Mouse (Mus musculus) CH12.LX (cell line): ENCODE data around the gene Mpo. TPM values are rescaled to one million over a fixed set of nuclear protein-coding genes. Genes with fewer than 3 reads are reported as not detected.
A peak's percentile ranks its signal among the peaks of the same experiment; 100 is the strongest.

Experiments
- DNase-seq: peaks from one replicate; pipeline ENCODE4 v3.0.0-alpha.2; 2013; ENCODE audit errors: extremely low read depth
- H3K27ac ChIP-seq: 2 replicates; pipeline ENCODE4 v1.5.1; 2012; ENCODE audit warnings: low read depth, mild to moderate bottlenecking, control low read depth, moderate library complexity; ENCODE audit not compliant: insufficient read depth
- H3K27me3 ChIP-seq: replicated peaks from 2 replicates; pipeline ENCODE3; 2012; ENCODE audit warnings: inconsistent platforms
- H3K36me3 ChIP-seq, 2 experiments: replicated peaks in 1 of 2; 2 replicates each; pipeline versions ENCODE3 to v1.6.1; 2012; ENCODE audit warnings: inconsistent platforms in 1 of 2, low read length in 1 of 2, mild to moderate bottlenecking in 1 of 2, mixed read lengths in 1 of 2, moderate library complexity in 1 of 2; ENCODE audit not compliant: control insufficient read depth in 1 of 2, insufficient read depth in 1 of 2
- H3K4me1 ChIP-seq, 2 experiments: 2 replicates each; pipeline ENCODE4 v1.6.1; 2012; ENCODE audit warnings: inconsistent platforms in 1 of 2, moderate library complexity in 1 of 2; ENCODE audit not compliant: insufficient read depth in 2 of 2, control insufficient read depth in 1 of 2
- H3K4me2 ChIP-seq: 2 replicates; pipeline ENCODE4 v1.6.1; 2012; ENCODE audit warnings: low read depth, mild to moderate bottlenecking, control low read depth; ENCODE audit not compliant: poor library complexity, insufficient read depth, severe bottlenecking
- H3K4me3 ChIP-seq, 3 experiments: fragments of 150-350 bp in 1 of 3; sonication (generic) in 1 of 3; replicated peaks in 1 of 3; 2 replicates each; pipeline versions ENCODE3 to v1.5.1; 2011 to 2012; ENCODE audit warnings: low read depth in 2 of 3, low read length in 2 of 3, mild to moderate bottlenecking in 2 of 3, moderate library complexity in 2 of 3, control low read depth in 1 of 3, improper control_type of control experiment in 1 of 3, inconsistent platforms in 1 of 3, mixed read lengths in 1 of 3; ENCODE audit not compliant: poor library complexity in 1 of 3
- H3K79me2 ChIP-seq: replicated peaks from 2 replicates; pipeline ENCODE4 v1.6.1; 2012; ENCODE audit warnings: mild to moderate bottlenecking, moderate library complexity; ENCODE audit not compliant: control insufficient read depth, poor library complexity, insufficient read depth, severe bottlenecking; ENCODE audit errors: extremely low read depth
- H3K9ac ChIP-seq: 2 replicates; pipeline ENCODE4 v1.6.1; 2012; ENCODE audit warnings: low read depth, mild to moderate bottlenecking, control low read depth, moderate library complexity; ENCODE audit not compliant: insufficient read depth
- H3K9me3 ChIP-seq: replicated peaks from 2 replicates; pipeline ENCODE3; 2012; ENCODE audit warnings: low read length, inconsistent platforms, mixed read lengths
- BHLHE40 ChIP-seq: IDR thresholded peaks from 2 replicates; pipeline ENCODE4 v1.6.1; 2011; ENCODE audit warnings: mild to moderate bottlenecking, low read depth, low read length, improper control_type of control experiment
- CHD1 ChIP-seq: IDR thresholded peaks from 2 replicates; pipeline ENCODE4 v1.6.1; 2012; ENCODE audit warnings: low read depth, low read length, improper control_type of control experiment, inconsistent platforms
- CHD2 ChIP-seq: IDR thresholded peaks from 2 replicates; pipeline ENCODE4 v1.6.1; 2011; ENCODE audit warnings: low read length, improper control_type of control experiment
- CTCF ChIP-seq, 2 experiments: IDR thresholded peaks in 1 of 2; conservative IDR thresholded peaks in 1 of 2; 2 replicates each; pipeline ENCODE4 v1.5.1; 2011 to 2012; ENCODE audit warnings: low read depth in 2 of 2, low read length in 2 of 2, improper control_type of control experiment in 1 of 2, inconsistent platforms in 1 of 2, mild to moderate bottlenecking in 1 of 2, moderate library complexity in 1 of 2
- E2F4 ChIP-seq: IDR thresholded peaks from 2 replicates; pipeline ENCODE4 v1.6.1; 2011; ENCODE audit warnings: low read depth, low read length, improper control_type of control experiment; ENCODE audit not compliant: insufficient replicate concordance
- ELF1 ChIP-seq: IDR thresholded peaks from 2 replicates; pipeline ENCODE4 v1.6.1; 2014; ENCODE audit warnings: low read depth, mild to moderate bottlenecking, inconsistent platforms, low read length, improper control_type of control experiment
- EP300 ChIP-seq: IDR thresholded peaks from 2 replicates; pipeline ENCODE4 v1.6.1; 2011; ENCODE audit warnings: low read length, improper control_type of control experiment
- ETS1 ChIP-seq: conservative IDR thresholded peaks from 2 replicates; pipeline ENCODE4 v1.6.1; 2012; ENCODE audit warnings: low read depth, mild to moderate bottlenecking, inconsistent platforms, low read length, improper control_type of control experiment, moderate library complexity
- GABPA ChIP-seq: IDR thresholded peaks from 2 replicates; pipeline ENCODE4 v1.6.1; 2012; ENCODE audit warnings: low read depth, low read length, improper control_type of control experiment, inconsistent platforms; ENCODE audit not compliant: insufficient replicate concordance
- HCFC1 ChIP-seq: IDR thresholded peaks from 2 replicates; pipeline ENCODE4 v1.6.1; 2012; ENCODE audit warnings: low read depth, mild to moderate bottlenecking, inconsistent platforms, low read length, improper control_type of control experiment
- IRF4 ChIP-seq: IDR thresholded peaks from 2 replicates; pipeline ENCODE4 v1.6.1; 2014; ENCODE audit warnings: low read depth, mild to moderate bottlenecking, inconsistent platforms, low read length, improper control_type of control experiment
- JUN ChIP-seq: IDR thresholded peaks from 2 replicates; pipeline ENCODE4 v1.6.1; 2011; ENCODE audit warnings: low read depth, mild to moderate bottlenecking, low read length, improper control_type of control experiment, moderate library complexity; ENCODE audit not compliant: insufficient read depth
- JUND ChIP-seq: conservative IDR thresholded peaks from 2 replicates; pipeline ENCODE4 v1.6.1; 2011; ENCODE audit warnings: low read depth, low read length, improper control_type of control experiment
- KAT2A ChIP-seq: IDR thresholded peaks from 2 replicates; pipeline ENCODE4 v1.6.1; 2012; ENCODE audit warnings: low read length, improper control_type of control experiment, inconsistent platforms; ENCODE audit not compliant: insufficient replicate concordance
- MAFK ChIP-seq: IDR thresholded peaks from 2 replicates; pipeline ENCODE4 v1.6.1; 2011; ENCODE audit warnings: low read length, improper control_type of control experiment; ENCODE audit not compliant: insufficient replicate concordance
- MAX ChIP-seq: IDR thresholded peaks from 2 replicates; pipeline ENCODE4 v1.6.1; 2011; ENCODE audit warnings: low read length, improper control_type of control experiment
- MAZ ChIP-seq: IDR thresholded peaks from 2 replicates; pipeline ENCODE4 v1.6.1; 2012; ENCODE audit warnings: low read depth, mild to moderate bottlenecking, inconsistent platforms, low read length, improper control_type of control experiment, moderate library complexity
- MEF2A ChIP-seq: IDR thresholded peaks from 2 replicates; pipeline ENCODE4 v1.6.1; 2014; ENCODE audit warnings: low read depth, mild to moderate bottlenecking, inconsistent platforms, low read length, improper control_type of control experiment, borderline replicate concordance
- MXI1 ChIP-seq: IDR thresholded peaks from 2 replicates; pipeline ENCODE4 v1.6.1; 2011; ENCODE audit warnings: mild to moderate bottlenecking, low read depth, low read length, improper control_type of control experiment
- MYC ChIP-seq: IDR thresholded peaks from 2 replicates; pipeline ENCODE4 v1.6.1; 2011; ENCODE audit warnings: low read depth, mild to moderate bottlenecking, improper control_type of control experiment, low read length
- NELFE ChIP-seq: IDR thresholded peaks from 2 replicates; pipeline ENCODE4 v1.6.1; 2011; ENCODE audit warnings: low read depth, low read length, improper control_type of control experiment
- NRF1 ChIP-seq: IDR thresholded peaks from 2 replicates; pipeline ENCODE4 v1.6.1; 2014; ENCODE audit warnings: low read depth, mild to moderate bottlenecking, inconsistent platforms, low read length, improper control_type of control experiment, moderate library complexity
- PAX5 ChIP-seq: IDR thresholded peaks from 2 replicates; pipeline ENCODE4 v1.6.1; 2012; ENCODE audit warnings: low read length, inconsistent platforms, mixed read lengths
- POLR2A ChIP-seq: IDR thresholded peaks from 2 replicates; pipeline ENCODE4 v1.6.1; 2011; ENCODE audit warnings: low read depth, mild to moderate bottlenecking, improper control_type of control experiment, low read length
- POLR2AphosphoS2 ChIP-seq: IDR thresholded peaks from 2 replicates; pipeline ENCODE4 v1.6.1; 2011; ENCODE audit warnings: low read depth, low read length, improper control_type of control experiment
- RAD21 ChIP-seq: IDR thresholded peaks from 2 replicates; pipeline ENCODE4 v1.6.1; 2011; ENCODE audit warnings: low read depth, mild to moderate bottlenecking, low read length, improper control_type of control experiment, moderate library complexity
- RCOR1 ChIP-seq: conservative IDR thresholded peaks from 2 replicates; pipeline ENCODE4 v1.6.1; 2012; ENCODE audit warnings: low read depth, mild to moderate bottlenecking, inconsistent platforms, low read length, improper control_type of control experiment
- SIN3A ChIP-seq: IDR thresholded peaks from 2 replicates; pipeline ENCODE4 v1.6.1; 2012; ENCODE audit warnings: low read length, improper control_type of control experiment, inconsistent platforms
- SMC3 ChIP-seq: IDR thresholded peaks from 2 replicates; pipeline ENCODE4 v1.6.1; 2011; ENCODE audit warnings: low read depth, low read length, improper control_type of control experiment
- TBP ChIP-seq: conservative IDR thresholded peaks from 2 replicates; pipeline ENCODE4 v1.6.1; 2011; ENCODE audit warnings: low read depth, low read length, improper control_type of control experiment
- TCF12 ChIP-seq: IDR thresholded peaks from 2 replicates; pipeline ENCODE4 v1.6.1; 2014; ENCODE audit warnings: low read depth, mild to moderate bottlenecking, inconsistent platforms, low read length, improper control_type of control experiment
- UBTF ChIP-seq: IDR thresholded peaks from 2 replicates; pipeline ENCODE4 v1.6.1; 2012; ENCODE audit warnings: low read depth, mild to moderate bottlenecking, inconsistent platforms, low read length, improper control_type of control experiment, moderate library complexity
- USF1 ChIP-seq: IDR thresholded peaks from 2 replicates; pipeline ENCODE4 v1.6.1; 2014; ENCODE audit warnings: low read depth, mild to moderate bottlenecking, inconsistent platforms, low read length, improper control_type of control experiment
- USF2 ChIP-seq: conservative IDR thresholded peaks from 2 replicates; pipeline ENCODE4 v1.6.1; 2011; ENCODE audit warnings: low read depth, low read length, improper control_type of control experiment
- ZC3H11A ChIP-seq: IDR thresholded peaks from 2 replicates; pipeline ENCODE4 v1.6.1; 2012; ENCODE audit warnings: low read depth, mild to moderate bottlenecking, inconsistent platforms, low read length, improper control_type of control experiment
- ZKSCAN1 ChIP-seq: IDR thresholded peaks from 2 replicates; pipeline ENCODE4 v1.6.1; 2012; ENCODE audit warnings: low read depth, inconsistent platforms, low read length, improper control_type of control experiment, borderline replicate concordance
- ZMIZ1 ChIP-seq: IDR thresholded peaks from 2 replicates; pipeline ENCODE4 v1.6.1; 2012; ENCODE audit warnings: low read depth, mild to moderate bottlenecking, inconsistent platforms, low read length, improper control_type of control experiment
- ZNF384 ChIP-seq: IDR thresholded peaks from 2 replicates; pipeline ENCODE4 v1.6.1; 2012; ENCODE audit warnings: low read depth, low read length, improper control_type of control experiment, inconsistent platforms
- dilution Hi-C: fragments of 300-500 bp; cut with MboI; formaldehyde crosslinking; loops from 2 replicates; pipeline ENCODE4 v1.14.3; 2020; ENCODE audit warnings: low sequenced_read_pairs; ENCODE audit not compliant: extremely low pct_unique_long_range_greater_than_20kb, extremely low pct_ligation_motif_present
- in situ Hi-C: fragments of 300-500 bp; cut with MboI; formaldehyde crosslinking; loops from 3 replicates; pipeline ENCODE4 v1.14.3; 2019; ENCODE audit warnings: low sequenced_read_pairs, low pct_ligation_motif_present, low pct_unique_long_range_greater_than_20kb, mixed read lengths
- polyA plus RNA-seq: library from polyadenylated mRNA; unstranded; fragments of >175 nt; gene quantifications from 2 replicates; pipeline ENCODE4 v1.2.1, GENCODE M21; 2012; ENCODE audit warnings: low read depth; ENCODE audit not compliant: insufficient read length
- total RNA-seq, 2 experiments: library from RNA; depleted of rRNA; stranded (reverse); fragments of 300-350 nt in 1 of 2; fragments of >200 nt in 1 of 2; gene quantifications; 2 replicates each; pipeline ENCODE4 v1.2.3; 2012 to 2014

Mpo gene
- total and polyA plus RNA-seq, 3 experiments: not detected

DNA sequence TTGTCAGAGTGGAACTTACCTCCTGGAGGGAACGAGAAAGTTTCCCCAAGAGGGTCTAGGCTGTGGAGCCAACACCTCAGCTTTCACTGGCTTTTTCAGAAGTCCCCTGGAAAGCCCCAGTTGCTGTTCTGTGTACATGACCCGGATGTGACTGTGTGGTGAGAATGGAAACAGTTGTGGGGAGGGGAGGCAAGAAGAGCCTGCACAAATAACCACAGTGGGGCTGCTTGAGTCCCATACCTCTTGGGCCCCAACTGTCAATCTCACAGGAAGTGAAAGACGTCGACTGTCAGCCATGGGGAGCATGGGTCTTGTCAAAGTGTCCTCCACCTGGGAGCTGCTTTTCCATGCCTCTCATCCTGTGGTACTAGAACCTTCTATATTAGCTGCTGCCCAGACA lies 48.4 kb upstream of the Mpo start:
- peaks cover 36% of the 10 kb centered on the region for H3K79me2 ChIP-seq
- DNase-seq: peak; percentile 99
- peaks cover 30 to 77% of the 10 kb centered on the region in 2 experiments for H3K4me1 ChIP-seq
- H3K9ac ChIP-seq: peak overlapping the region; percentile 55
- no peaks in the 10 kb centered on the region for H3K27me3 ChIP-seq
- peak; percentile 97 for TF ChIP-seq MXI1
- TF ChIP-seq ETS1: peak; percentile 99
- TF ChIP-seq MAZ: peak; percentile 100
- TF ChIP-seq MAX: peak; percentile 96
- TF ChIP-seq SIN3A: peak; percentile 98
- TF ChIP-seq POLR2A: peak; percentile 75
- TF ChIP-seq USF2: peak; percentile 52; the same call in 1 of the 2 replicates
- TF ChIP-seq GABPA: no peak
- TF ChIP-seq TBP: peak; percentile 93
- no peak for TF ChIP-seq CTCF (conservative IDR thresholded peaks at IDR 0.05 in 1 of 2, IDR thresholded peaks at IDR 0.05 in 1 of 2; ENCODE audit: low read depth in 2 of 2, low read length in 2 of 2)
- 0 out of 2 replicates have a peak, but pooled peaks have one; percentile 23 for TF ChIP-seq NRF1
- TF ChIP-seq MEF2A: peak; percentile 98
- TF ChIP-seq BHLHE40: peak; percentile 95
- peak; percentile 80; the same call in 1 of the 2 replicates for TF ChIP-seq KAT2A
- TF ChIP-seq CHD2: peak; percentile 96
- TF ChIP-seq JUND: no peak; the same call in 1 of the 2 replicates
- TF ChIP-seq POLR2AphosphoS2: no peak; the same call in 1 of the 2 replicates
- peak; percentile 57; the same call in 1 of the 2 replicates for TF ChIP-seq E2F4
- peak; percentile 79 for TF ChIP-seq HCFC1
- TF ChIP-seq ZC3H11A: no peak
- peak; percentile 19 for TF ChIP-seq RAD21
- TF ChIP-seq CHD1: no peak; the same call in none of the 2 replicates
- no peak for TF ChIP-seq PAX5
- TF ChIP-seq ZNF384: peak; percentile 46
- no peak for TF ChIP-seq USF1
- peak; percentile 99 for TF ChIP-seq TCF12
- TF ChIP-seq UBTF: no peak
- peak; percentile 97 for TF ChIP-seq IRF4
- peak; percentile 83 for TF ChIP-seq ELF1
- peak; percentile 77 for TF ChIP-seq ZMIZ1
- TF ChIP-seq NELFE: peak; percentile 70; the same call in 1 of the 2 replicates
- 0 out of 2 replicates have a peak, but pooled peaks have one; percentile 16 for TF ChIP-seq ZKSCAN1
- peak; percentile 97 for TF ChIP-seq MYC
- peak; percentile 29 for TF ChIP-seq SMC3
- peak; percentile 16; the same call in 1 of the 2 replicates for TF ChIP-seq JUN
- TF ChIP-seq MAFK: peak; percentile 84; the same call in 1 of the 2 replicates
- TF ChIP-seq RCOR1: peak; percentile 92
- TF ChIP-seq EP300: peak; percentile 98
- H3K9me3 ChIP-seq: no peaks in the 10 kb centered on the region
- H3K36me3 ChIP-seq: peaks cover 32 to 39% of the 10 kb centered on the region in 2 experiments
- peak overlapping the region; percentile 98 for H3K27ac ChIP-seq
- peak overlapping the region; percentile 26 to 56 (median 31) for H3K4me3 ChIP-seq
- dilution Hi-C loops (no loop called here), in situ Hi-C loops (no loop called here)
- peak overlapping the region; percentile 70 for H3K4me2 ChIP-seq
